In the genomic region with DNA sequence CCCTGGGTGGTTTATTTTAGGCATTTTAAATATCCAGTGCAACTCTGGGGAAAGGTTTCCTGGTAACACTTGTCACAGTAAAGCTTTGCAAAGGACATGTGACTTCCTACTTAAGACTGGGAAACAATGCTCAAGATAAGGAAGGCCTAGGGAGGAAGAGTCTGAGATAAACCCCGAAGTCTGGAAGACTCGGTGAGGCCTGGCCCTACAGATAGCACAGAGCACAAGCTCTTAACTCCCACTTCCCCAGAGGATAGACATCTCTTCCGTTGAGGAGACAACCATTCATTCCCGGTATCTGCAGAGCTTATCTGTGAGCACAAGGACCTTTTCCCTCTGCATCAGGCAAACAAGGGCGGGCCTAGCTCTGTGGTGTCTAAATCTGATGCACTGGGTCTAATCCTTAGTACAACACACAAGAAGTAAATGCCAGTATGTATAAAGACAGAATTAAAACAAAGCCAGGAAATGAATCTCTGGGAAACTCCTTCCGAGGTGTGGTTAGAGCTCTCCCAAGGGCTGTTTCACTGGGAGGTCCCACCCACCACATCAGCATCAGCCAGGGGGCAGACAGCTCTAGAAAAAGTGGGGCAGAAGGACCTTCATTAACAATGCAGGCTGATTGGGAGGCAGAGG, we compare ENCODE assay signal across 9 mouse cellular contexts. TPM values are rescaled to one million over a fixed set of nuclear protein-coding genes. Genes with fewer than 3 reads are reported as not detected.
A peak's percentile ranks its signal among the peaks of the same experiment; 100 is the strongest.
DNase-seq lines count a peak whose midpoint lies in the region; TF ChIP-seq lines count a peak whose summit lies in the region.
"Had no signal": no experiment of that assay in that cellular context is flagged by ENCODE, and none has a peak within 500 bp of the region (broad histone marks: within the 10 kb centered on the region; RNA-seq: fewer than 3 reads in every experiment).

No protein-coding gene starts in this region.

- 35% methylated on average over 6 of the region's 6 CpGs for WGBS in small intestine, adult 2 months

- no peak for TF ChIP-seq POLR2A in small intestine, adult 2 months (IDR thresholded peaks at IDR 0.05; ENCODE audit: low read depth, low read length)

- peak overlapping the region; percentile 12; the same call in 1 of the 2 replicates for H3K27ac ChIP-seq in layer of hippocampus, adult 2 months
- H3K27ac ChIP-seq in small intestine, adult 2 months (ENCODE audit: insufficient read depth, low read depth, low read length) = peak overlapping the region; percentile 55

- no peak for DNase-seq in layer of hippocampus, adult 2 months (ENCODE audit: low spot score in 2 of 2)
- DNase-seq in layer of hippocampus, adult 9-10 months (ENCODE audit: low spot score) = no peak
- peak; percentile 59 for DNase-seq in heart, adult 8-10 months (ENCODE audit: low spot score)
- DNase-seq in liver = peak; percentile 68
- DNase-seq in thymus, adult 18-20 months = no peak
- DNase-seq in adipocyte (ENCODE audit: low spot score) = no peak
- no peak for DNase-seq in right cerebral cortex, postnatal 4 days

- H3K4me1 ChIP-seq in small intestine, adult 2 months (ENCODE audit: control insufficient read depth, insufficient read depth, insufficient read length, low read length) = peaks cover 36% of the 10 kb centered on the region

- no peak for TF ChIP-seq CTCF in layer of hippocampus, adult 2 months (conservative IDR thresholded peaks at IDR 0.05)
- TF ChIP-seq CTCF in small intestine, adult 2 months (IDR thresholded peaks at IDR 0.05; ENCODE audit: extremely low read depth, insufficient read length, insufficient replicate concordance, low read depth, low read length) = no peak

- H3K27me3 ChIP-seq in small intestine, adult 2 months (ENCODE audit: control insufficient read depth, insufficient read depth, low read length) = no peaks in the 10 kb centered on the region
- H3K27me3 ChIP-seq: Patski had no signal

- H3K4me3 ChIP-seq in layer of hippocampus, adult 2 months = no peak overlapping the region
- H3K4me3 ChIP-seq in small intestine, adult 2 months (ENCODE audit: low read depth, low read length) = no peak overlapping the region

- H3K36me3 ChIP-seq in small intestine, adult 2 months (ENCODE audit: control insufficient read depth, insufficient read depth, low read length) = no peaks in the 10 kb centered on the region

RNA-seq across cellular contexts. Expression of a gene that starts 5.6 kb away (rescaled TPM):
- under 1 TPM; 0.20 to 0.26 TPM for total RNA-seq in layer of hippocampus, adult 2 months (2021)
- total RNA-seq in heart, adult 8-10 months (2022) = 10 to 100 TPM; 12.0 to 18.5 (median 16.6) TPM
- polyA plus RNA-seq in small intestine, adult 2 months (2012; rRNA removed) = 0.82 and 1.2 TPM in 2 replicates

RNA-seq across cellular contexts. Expression of a gene that starts 5.9 kb away (rescaled TPM):
- under 1 TPM in 1 of 2 experiments, not detected in 1; 0.67 TPM for total RNA-seq in layer of hippocampus, adult 2 months (2021)
- total RNA-seq in heart, adult 8-10 months (2022) = not detected
- 0.87 and 1.0 TPM in 2 replicates for polyA plus RNA-seq in small intestine, adult 2 months (2012; rRNA removed)

RNA-seq across cellular contexts. Expression of a gene that starts 21.2 kb away (rescaled TPM):
- total RNA-seq in layer of hippocampus, adult 2 months (2021) = 10 to 100 TPM; 48.2 to 55.1 TPM
- 10 to 100 TPM; 28.3 to 31.4 (median 29.3) TPM for total RNA-seq in heart, adult 8-10 months (2022)
- polyA plus RNA-seq in small intestine, adult 2 months (2012; rRNA removed) = 123 and 182 TPM in 2 replicates

RNA-seq across cellular contexts. Expression of a gene that starts 24.6 kb away (rescaled TPM):
- 1 to 10 TPM in 1 of 2 experiments, under 1 TPM in 1; 0.26 to 1.1 TPM for total RNA-seq in layer of hippocampus, adult 2 months (2021)
- under 1 TPM in 2 of 4 experiments, not detected in 2; 0.33 to 0.56 TPM for total RNA-seq in heart, adult 8-10 months (2022)
- 2.2 and 2.3 TPM in 2 replicates for polyA plus RNA-seq in small intestine, adult 2 months (2012; rRNA removed)

RNA-seq across cellular contexts. Expression of a gene that starts 27.8 kb away (rescaled TPM):
- 1 to 10 TPM; 9.2 to 9.6 TPM for total RNA-seq in layer of hippocampus, adult 2 months (2021)
- total RNA-seq in heart, adult 8-10 months (2022) = 10 to 100 TPM; 21.6 to 33.8 (median 30.0) TPM
- polyA plus RNA-seq in small intestine, adult 2 months (2012; rRNA removed) = 134 and 219 TPM in 2 replicates

Comparison
In these comparisons a context has a peak if more than half of its experiments do, and no peak if none do; other contexts are left out.
1. DNase-seq: peak in heart, adult 8-10 months (single experiment) and liver (single experiment); none in layer of hippocampus, adult 2 months (0 of 2), layer of hippocampus, adult 9-10 months (single experiment), thymus, adult 18-20 months (0 of 2), adipocyte (single experiment) and right cerebral cortex, postnatal 4 days (single experiment).
2. RNA of a gene that starts 5.6 kb away (total RNA-seq): 12.0 to 18.5 TPM in heart, adult 8-10 months; 0.20 to 0.26 TPM in layer of hippocampus, adult 2 months; every median in the first group is over 10 times any median in the second.